Mouse (Mus musculus): ENCODE measurements at regions not wholly inside any gene's neighbourhood (a gene's known extent, or its start where the extent isn't known, plus 50 kb on each side); places are given as distances from the start of the nearest gene placed in this dataset.

- no peak for ATAC-seq (ENCODE audit: poor library complexity, severe bottlenecking)
Observed at GRCm38 (mm10) chr10:39224449-39225094, 61.0 kb upstream of the Ccn6 start.

GRCm38 (mm10) chr10:39221028-39221427 is 57.4 kb upstream of the Ccn6 start:
- no peak for ATAC-seq (ENCODE audit: poor library complexity, severe bottlenecking)

- ATAC-seq (ENCODE audit: poor library complexity, severe bottlenecking), result no peak
Observed at GRCm38 (mm10) chr10:39219366-39219765, 55.8 kb upstream of the Ccn6 start.

GRCm38 (mm10) chr10:39218151-39218550 is 54.6 kb upstream of the Ccn6 start:
- ATAC-seq (ENCODE audit: poor library complexity, severe bottlenecking), result no peak

- no peak for ATAC-seq (ENCODE audit: poor library complexity, severe bottlenecking)
Observed at GRCm38 (mm10) chr10:39216142-39216904, 52.7 kb upstream of the Ccn6 start.

GRCm38 (mm10) chr10:39214563-39214962 is 51.0 kb upstream of the Ccn6 start:
- ATAC-seq (ENCODE audit: poor library complexity, severe bottlenecking), result no peak
